Mouse (Mus musculus) CH12.LX (cell line): ENCODE measurements around the gene Rgs3. TPM values are rescaled to one million over a fixed set of nuclear protein-coding genes. Genes with fewer than 3 reads are reported as not detected.
A peak's percentile ranks its signal among the peaks of the same experiment; 100 is the strongest.

Experiments
- DNase-seq: peaks from one replicate; pipeline ENCODE4 v3.0.0-alpha.2; 2013; ENCODE audit errors: extremely low read depth
- H3K27ac ChIP-seq: 2 replicates; pipeline ENCODE4 v1.5.1; 2012; ENCODE audit warnings: low read depth, mild to moderate bottlenecking, control low read depth, moderate library complexity; ENCODE audit not compliant: insufficient read depth
- H3K27me3 ChIP-seq: replicated peaks from 2 replicates; pipeline ENCODE3; 2012; ENCODE audit warnings: inconsistent platforms
- H3K36me3 ChIP-seq, 2 experiments: replicated peaks in 1 of 2; 2 replicates each; pipeline versions ENCODE3 to v1.6.1; 2012; ENCODE audit warnings: inconsistent platforms in 1 of 2, low read length in 1 of 2, mild to moderate bottlenecking in 1 of 2, mixed read lengths in 1 of 2, moderate library complexity in 1 of 2; ENCODE audit not compliant: control insufficient read depth in 1 of 2, insufficient read depth in 1 of 2
- H3K4me1 ChIP-seq, 2 experiments: 2 replicates each; pipeline ENCODE4 v1.6.1; 2012; ENCODE audit warnings: inconsistent platforms in 1 of 2, moderate library complexity in 1 of 2; ENCODE audit not compliant: insufficient read depth in 2 of 2, control insufficient read depth in 1 of 2
- H3K4me2 ChIP-seq: 2 replicates; pipeline ENCODE4 v1.6.1; 2012; ENCODE audit warnings: low read depth, mild to moderate bottlenecking, control low read depth; ENCODE audit not compliant: poor library complexity, insufficient read depth, severe bottlenecking
- H3K4me3 ChIP-seq, 3 experiments: fragments of 150-350 bp in 1 of 3; sonication (generic) in 1 of 3; replicated peaks in 1 of 3; 2 replicates each; pipeline versions ENCODE3 to v1.5.1; 2011 to 2012; ENCODE audit warnings: low read depth in 2 of 3, low read length in 2 of 3, mild to moderate bottlenecking in 2 of 3, moderate library complexity in 2 of 3, control low read depth in 1 of 3, improper control_type of control experiment in 1 of 3, inconsistent platforms in 1 of 3, mixed read lengths in 1 of 3; ENCODE audit not compliant: poor library complexity in 1 of 3
- H3K79me2 ChIP-seq: replicated peaks from 2 replicates; pipeline ENCODE4 v1.6.1; 2012; ENCODE audit warnings: mild to moderate bottlenecking, moderate library complexity; ENCODE audit not compliant: control insufficient read depth, poor library complexity, insufficient read depth, severe bottlenecking; ENCODE audit errors: extremely low read depth
- H3K9ac ChIP-seq: 2 replicates; pipeline ENCODE4 v1.6.1; 2012; ENCODE audit warnings: low read depth, mild to moderate bottlenecking, control low read depth, moderate library complexity; ENCODE audit not compliant: insufficient read depth
- H3K9me3 ChIP-seq: replicated peaks from 2 replicates; pipeline ENCODE3; 2012; ENCODE audit warnings: low read length, inconsistent platforms, mixed read lengths
- BHLHE40 ChIP-seq: IDR thresholded peaks from 2 replicates; pipeline ENCODE4 v1.6.1; 2011; ENCODE audit warnings: mild to moderate bottlenecking, low read depth, low read length, improper control_type of control experiment
- CHD1 ChIP-seq: IDR thresholded peaks from 2 replicates; pipeline ENCODE4 v1.6.1; 2012; ENCODE audit warnings: low read depth, low read length, improper control_type of control experiment, inconsistent platforms
- CHD2 ChIP-seq: IDR thresholded peaks from 2 replicates; pipeline ENCODE4 v1.6.1; 2011; ENCODE audit warnings: low read length, improper control_type of control experiment
- ELF1 ChIP-seq: IDR thresholded peaks from 2 replicates; pipeline ENCODE4 v1.6.1; 2014; ENCODE audit warnings: low read depth, mild to moderate bottlenecking, inconsistent platforms, low read length, improper control_type of control experiment
- EP300 ChIP-seq: IDR thresholded peaks from 2 replicates; pipeline ENCODE4 v1.6.1; 2011; ENCODE audit warnings: low read length, improper control_type of control experiment
- ETS1 ChIP-seq: conservative IDR thresholded peaks from 2 replicates; pipeline ENCODE4 v1.6.1; 2012; ENCODE audit warnings: low read depth, mild to moderate bottlenecking, inconsistent platforms, low read length, improper control_type of control experiment, moderate library complexity
- GABPA ChIP-seq: IDR thresholded peaks from 2 replicates; pipeline ENCODE4 v1.6.1; 2012; ENCODE audit warnings: low read depth, low read length, improper control_type of control experiment, inconsistent platforms; ENCODE audit not compliant: insufficient replicate concordance
- HCFC1 ChIP-seq: IDR thresholded peaks from 2 replicates; pipeline ENCODE4 v1.6.1; 2012; ENCODE audit warnings: low read depth, mild to moderate bottlenecking, inconsistent platforms, low read length, improper control_type of control experiment
- IRF4 ChIP-seq: IDR thresholded peaks from 2 replicates; pipeline ENCODE4 v1.6.1; 2014; ENCODE audit warnings: low read depth, mild to moderate bottlenecking, inconsistent platforms, low read length, improper control_type of control experiment
- JUN ChIP-seq: IDR thresholded peaks from 2 replicates; pipeline ENCODE4 v1.6.1; 2011; ENCODE audit warnings: low read depth, mild to moderate bottlenecking, low read length, improper control_type of control experiment, moderate library complexity; ENCODE audit not compliant: insufficient read depth
- MAX ChIP-seq: IDR thresholded peaks from 2 replicates; pipeline ENCODE4 v1.6.1; 2011; ENCODE audit warnings: low read length, improper control_type of control experiment
- MAZ ChIP-seq: IDR thresholded peaks from 2 replicates; pipeline ENCODE4 v1.6.1; 2012; ENCODE audit warnings: low read depth, mild to moderate bottlenecking, inconsistent platforms, low read length, improper control_type of control experiment, moderate library complexity
- MXI1 ChIP-seq: IDR thresholded peaks from 2 replicates; pipeline ENCODE4 v1.6.1; 2011; ENCODE audit warnings: mild to moderate bottlenecking, low read depth, low read length, improper control_type of control experiment
- MYC ChIP-seq: IDR thresholded peaks from 2 replicates; pipeline ENCODE4 v1.6.1; 2011; ENCODE audit warnings: low read depth, mild to moderate bottlenecking, improper control_type of control experiment, low read length
- NRF1 ChIP-seq: IDR thresholded peaks from 2 replicates; pipeline ENCODE4 v1.6.1; 2014; ENCODE audit warnings: low read depth, mild to moderate bottlenecking, inconsistent platforms, low read length, improper control_type of control experiment, moderate library complexity
- SMC3 ChIP-seq: IDR thresholded peaks from 2 replicates; pipeline ENCODE4 v1.6.1; 2011; ENCODE audit warnings: low read depth, low read length, improper control_type of control experiment
- TCF12 ChIP-seq: IDR thresholded peaks from 2 replicates; pipeline ENCODE4 v1.6.1; 2014; ENCODE audit warnings: low read depth, mild to moderate bottlenecking, inconsistent platforms, low read length, improper control_type of control experiment
- UBTF ChIP-seq: IDR thresholded peaks from 2 replicates; pipeline ENCODE4 v1.6.1; 2012; ENCODE audit warnings: low read depth, mild to moderate bottlenecking, inconsistent platforms, low read length, improper control_type of control experiment, moderate library complexity
- ZC3H11A ChIP-seq: IDR thresholded peaks from 2 replicates; pipeline ENCODE4 v1.6.1; 2012; ENCODE audit warnings: low read depth, mild to moderate bottlenecking, inconsistent platforms, low read length, improper control_type of control experiment
- ZKSCAN1 ChIP-seq: IDR thresholded peaks from 2 replicates; pipeline ENCODE4 v1.6.1; 2012; ENCODE audit warnings: low read depth, inconsistent platforms, low read length, improper control_type of control experiment, borderline replicate concordance
- ZMIZ1 ChIP-seq: IDR thresholded peaks from 2 replicates; pipeline ENCODE4 v1.6.1; 2012; ENCODE audit warnings: low read depth, mild to moderate bottlenecking, inconsistent platforms, low read length, improper control_type of control experiment
- dilution Hi-C: fragments of 300-500 bp; cut with MboI; formaldehyde crosslinking; loops from 2 replicates; pipeline ENCODE4 v1.14.3; 2020; ENCODE audit warnings: low sequenced_read_pairs; ENCODE audit not compliant: extremely low pct_unique_long_range_greater_than_20kb, extremely low pct_ligation_motif_present
- in situ Hi-C: fragments of 300-500 bp; cut with MboI; formaldehyde crosslinking; loops from 3 replicates; pipeline ENCODE4 v1.14.3; 2019; ENCODE audit warnings: low sequenced_read_pairs, low pct_ligation_motif_present, low pct_unique_long_range_greater_than_20kb, mixed read lengths
- polyA plus RNA-seq: library from polyadenylated mRNA; unstranded; fragments of >175 nt; gene quantifications from 2 replicates; pipeline ENCODE4 v1.2.1, GENCODE M21; 2012; ENCODE audit warnings: low read depth; ENCODE audit not compliant: insufficient read length
- total RNA-seq, 2 experiments: library from RNA; depleted of rRNA; stranded (reverse); fragments of 300-350 nt in 1 of 2; fragments of >200 nt in 1 of 2; gene quantifications; 2 replicates each; pipeline ENCODE4 v1.2.3; 2012 to 2014

Rgs3 gene
- total and polyA plus RNA-seq, 3 experiments: 3.3 to 6.0 (median 3.5) TPM

- Histone ChIP-seq H3K79me2 (no peaks in the 10 kb centered on the region), H3K36me3 (peaks cover 0 to 39% of the 10 kb centered on the region in 2 experiments), H3K4me2 (no peak overlapping the region), H3K4me1 (peaks cover 37 to 75% of the 10 kb centered on the region in 2 experiments), H3K27me3 (no peaks in the 10 kb centered on the region), H3K9ac (no peak overlapping the region), H3K4me3 (no peak overlapping the region), H3K27ac (no peak overlapping the region), H3K9me3 (no peaks in the 10 kb centered on the region)
- dilution Hi-C loops (no loop called here), in situ Hi-C loops (no loop called here)
- no peak for DNase-seq
- TF ChIP-seq UBTF: no peak
- no peak for TF ChIP-seq GABPA
- TF ChIP-seq MYC: no peak
- no peak for TF ChIP-seq SMC3
- TF ChIP-seq JUN: no peak
- TF ChIP-seq NRF1: no peak
- TF ChIP-seq ELF1: no peak
- no peak for TF ChIP-seq CHD1
- no peak for TF ChIP-seq BHLHE40
- no peak for TF ChIP-seq CHD2
- TF ChIP-seq MAZ: no peak
- no peak for TF ChIP-seq ZMIZ1
- no peak for TF ChIP-seq MAX
- TF ChIP-seq HCFC1: no peak
- TF ChIP-seq IRF4: no peak
Measured at GRCm38 (mm10) chr4:62684351-62684750, 124.7 kb downstream of the Rgs3 start.

DNA sequence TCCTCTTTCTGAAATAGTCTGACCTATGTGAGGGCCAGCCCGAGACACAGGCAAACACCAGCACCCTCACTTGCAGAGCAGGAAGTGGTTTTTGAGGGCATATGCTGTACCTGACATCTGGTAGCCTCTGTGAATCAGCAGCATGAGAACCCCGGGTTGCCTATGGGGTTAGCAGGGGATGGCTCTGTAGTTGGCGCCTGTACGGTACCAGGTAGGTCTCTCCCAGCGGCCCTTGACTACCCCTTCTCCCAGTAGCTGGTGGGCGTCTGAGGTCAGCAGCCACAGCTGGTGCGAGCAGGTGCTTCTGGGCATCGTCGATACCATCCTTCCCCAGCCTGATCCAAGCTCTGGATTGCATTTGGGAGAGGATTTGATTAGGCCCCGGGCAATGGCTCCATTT is 125.6 kb downstream of the Rgs3 start:
- Histone ChIP-seq H3K4me3 (no peak overlapping the region), H3K36me3 (peaks cover 0 to 38% of the 10 kb centered on the region in 2 experiments), H3K27ac (no peak overlapping the region), H3K9me3 (no peaks in the 10 kb centered on the region), H3K27me3 (no peaks in the 10 kb centered on the region), H3K4me2 (no peak overlapping the region), H3K79me2 (no peaks in the 10 kb centered on the region), H3K4me1 (peaks cover 37 to 71% of the 10 kb centered on the region in 2 experiments), H3K9ac (no peak overlapping the region)
- no peak for DNase-seq
- in situ Hi-C loops (loop anchor here (5.0 kb wide), 1 partner anchor 123 kb away; no protein-coding TSS in a partner anchor), dilution Hi-C loops (no loop called here)
- peak; percentile 70 for TF ChIP-seq BHLHE40
- no peak for TF ChIP-seq HCFC1
- peak; percentile 48; the same call in 1 of the 2 replicates for TF ChIP-seq TCF12
- no peak for TF ChIP-seq MXI1
- peak; percentile 38; the same call in 1 of the 2 replicates for TF ChIP-seq ELF1
- no peak for TF ChIP-seq GABPA
- no peak for TF ChIP-seq NRF1
- peak; percentile 63 for TF ChIP-seq EP300
- no peak for TF ChIP-seq UBTF
- TF ChIP-seq ETS1: peak; percentile 61
- no peak for TF ChIP-seq ZMIZ1
- 0 out of 2 replicates have a peak, but pooled peaks have one; percentile 2 for TF ChIP-seq SMC3
- TF ChIP-seq ZKSCAN1: no peak
- TF ChIP-seq ZC3H11A: no peak
